Mouse (Mus musculus) hindbrain, postnatal 0 days (tissue): ENCODE results near the gene Zbtb11. TPM values are rescaled to one million over a fixed set of nuclear protein-coding genes. Genes with fewer than 3 reads are reported as not detected.
"Not testable (repeated sequence)": the region's sequence is repeated elsewhere in the genome, so short reads cannot be mapped to it uniquely, and the experiment has no call there.

ENCODE experiments used
- ATAC-seq: fragments of 200-750 bp; cut with Nextera tagmentation; 2 replicates; pipeline ENCODE4 v1.8.0; 2017; ENCODE audit warnings: mild to moderate bottlenecking, moderate TSS enrichment, moderate library complexity
- DNase-seq: peaks from one replicate; pipeline ENCODE4 v3.0.0-alpha.2; 2015; ENCODE audit warnings: low spot score
- H3K27ac ChIP-seq: fragments of 300-500 bp; sonication (generic); 2 replicates; pipeline ENCODE4 v1.5.1; 2014; ENCODE audit warnings: mild to moderate bottlenecking
- H3K27me3 ChIP-seq: fragments of 300-500 bp; sonication (generic); 2 replicates; pipeline ENCODE4 v1.6.1; 2014; ENCODE audit warnings: low read length, mixed read lengths; ENCODE audit not compliant: insufficient read depth
- H3K36me3 ChIP-seq: fragments of 300-500 bp; sonication (generic); 2 replicates; pipeline ENCODE4 v1.6.1; 2014; ENCODE audit warnings: low read length, mixed read lengths; ENCODE audit not compliant: insufficient read depth
- H3K4me1 ChIP-seq: fragments of 300-500 bp; sonication (generic); 2 replicates; pipeline ENCODE4 v1.6.1; 2014; ENCODE audit warnings: antibody characterized with exemption, low read length, mixed read lengths; ENCODE audit not compliant: insufficient read depth
- H3K4me2 ChIP-seq: fragments of 300-500 bp; sonication (generic); 2 replicates; pipeline ENCODE4 v1.6.1; 2014; ENCODE audit warnings: low read depth, mild to moderate bottlenecking, low read length, moderate library complexity, mixed read lengths
- H3K4me3 ChIP-seq: fragments of 300-500 bp; sonication (generic); 2 replicates; pipeline ENCODE4 v1.5.1; 2014; ENCODE audit warnings: low read length
- H3K9ac ChIP-seq: fragments of 300-500 bp; sonication (generic); replicated peaks from 2 replicates; pipeline ENCODE4 v1.6.1; 2014; ENCODE audit warnings: mild to moderate bottlenecking, low read length, moderate library complexity, mixed read lengths
- H3K9me3 ChIP-seq: fragments of 300-500 bp; sonication (generic); 2 replicates; pipeline ENCODE4 v1.6.1; 2016; ENCODE audit warnings: low read length, mixed read lengths
- CTCF ChIP-seq: IDR thresholded peaks from 2 replicates; pipeline ENCODE4 v1.5.1; 2016; ENCODE audit warnings: antibody characterized with exemption, control low read depth, low read depth
- WGBS: fragments of 180-500 bp; shearing (Covaris S2); extraction: QIAGEN DNeasy Blood & Tissue Kit; methylation state at CpG from one replicate; pipeline ENCODE4 v1.1.7; 2014; 5-methylcytosine and 5-hydroxymethylcytosine counted together
- polyA plus RNA-seq: library from polyadenylated mRNA; unstranded; fragments of >200 nt; fragmentation: Nextera tagmentation; extraction: Ambion mirVana; gene quantifications from 2 replicates; pipeline ENCODE4 v1.2.1, GENCODE M21; 2015
- total RNA-seq: library from RNA; depleted of rRNA; stranded (reverse); fragments of >200 nt; gene quantifications from 2 replicates; pipeline ENCODE4 v1.2.3, GENCODE M21; 2014; rRNA removed

Gene Zbtb11
- total and polyA plus RNA-seq, 2 experiments from 2014 or later, result 16.4 to 17.5 TPM

GRCm38 (mm10) chr16:56038090-56038489, 64.4 kb downstream of the Zbtb11 start:
- peak overlapping the region; percentile 95 for H3K27ac ChIP-seq
- H3K27me3 ChIP-seq, result no peaks in the 10 kb centered on the region
- no peak for TF ChIP-seq CTCF
- 27% methylated on average over 8 of the region's 8 CpGs for WGBS
- DNase-seq (no peak), ATAC-seq (no peak)
- H3K4me3 ChIP-seq, result peak overlapping the region; percentile 66
- peaks cover 12% of the 10 kb centered on the region; the same call in 1 of the 2 replicates for H3K36me3 ChIP-seq
- no peaks in the 10 kb centered on the region for H3K9me3 ChIP-seq
- peaks cover 6% of the 10 kb centered on the region for H3K4me1 ChIP-seq
- peak overlapping the region; percentile 79 for H3K4me2 ChIP-seq
- peak overlapping the region; percentile 69 for H3K9ac ChIP-seq

- H3K4me2 ChIP-seq, H3K9me3 ChIP-seq, ATAC-seq, H3K36me3 ChIP-seq, DNase-seq, H3K9ac ChIP-seq, H3K27me3 ChIP-seq, H3K27ac ChIP-seq, H3K4me3 ChIP-seq, H3K4me1 ChIP-seq: not testable (repeated sequence)
- no CpG with 5 or more reads among the region's 4 CpGs for WGBS
Observed at GRCm38 (mm10) chr16:56048038-56048437, 74.4 kb downstream of the Zbtb11 start, which contains the start of gene Senp7. TSS of gene Senp7 (plus strand) at chr16:56048338.

GRCm38 (mm10) chr16:56055911-56056310, 82.2 kb downstream of the Zbtb11 start:
- Histone ChIP-seq H3K4me1 (no peaks in the 10 kb centered on the region), H3K36me3 (no peaks in the 10 kb centered on the region), H3K27ac (no peak overlapping the region), H3K4me3 (no peak overlapping the region), H3K4me2 (no peak overlapping the region), H3K9me3 (no peaks in the 10 kb centered on the region), H3K27me3 (no peaks in the 10 kb centered on the region), H3K9ac (no peak overlapping the region)
- WGBS, result 82% methylated on average over 3 of the region's 3 CpGs
- TF ChIP-seq CTCF, result no peak
- ATAC-seq, result no peak
- no peak for DNase-seq

GRCm38 (mm10) chr16:56056944-56057590, 83.4 kb downstream of the Zbtb11 start:
- ATAC-seq, result peak; percentile 72
- no peak overlapping the region for H3K9ac ChIP-seq
- H3K27ac ChIP-seq, result peak overlapping the region; percentile 45; the same call in 1 of the 2 replicates
- H3K9me3 ChIP-seq, result no peaks in the 10 kb centered on the region
- H3K4me2 ChIP-seq, result no peak overlapping the region
- H3K4me1 ChIP-seq, result no peaks in the 10 kb centered on the region
- peak; percentile 30 for DNase-seq
- no peak for TF ChIP-seq CTCF
- no peaks in the 10 kb centered on the region for H3K27me3 ChIP-seq
- WGBS, result 18% methylated on average over 7 of the region's 7 CpGs
- no peak overlapping the region for H3K4me3 ChIP-seq
- H3K36me3 ChIP-seq, result no peaks in the 10 kb centered on the region

- Histone ChIP-seq H3K4me1 (no peaks in the 10 kb centered on the region), H3K27me3 (no peaks in the 10 kb centered on the region), H3K27ac (0 out of 2 replicates have a peak overlapping the region, but pooled peaks have one; percentile 45), H3K9ac (no peak overlapping the region), H3K9me3 (no peaks in the 10 kb centered on the region), H3K4me2 (no peak overlapping the region), H3K36me3 (no peaks in the 10 kb centered on the region), H3K4me3 (no peak overlapping the region)
- no peak for ATAC-seq
- no peak for TF ChIP-seq CTCF
- no peak for DNase-seq
- WGBS, result 64% methylated on average over 10 of the region's 10 CpGs
Observed at GRCm38 (mm10) chr16:56058151-56058550, 84.5 kb downstream of the Zbtb11 start.

Other genes with a start within 250 kb of the Zbtb11 start
- gene Nfkbiz, start 135.0 kb upstream of the Zbtb11 start, total RNA-seq, result 3.0 and 3.3 TPM in 2 replicates
- gene Nfkbiz, start 135.0 kb upstream of the Zbtb11 start, polyA plus RNA-seq, result 1.4 and 1.6 TPM in 2 replicates
- gene Nxpe3, start 78.6 kb upstream of the Zbtb11 start, total RNA-seq, result 1.8 and 2.4 TPM in 2 replicates
- 0.84 and 1.1 TPM in 2 replicates for gene Nxpe3, start 78.6 kb upstream of the Zbtb11 start, polyA plus RNA-seq
- 4.9 and 7.1 TPM in 2 replicates for gene Cep97, start 39.0 kb upstream of the Zbtb11 start, total RNA-seq
- 5.8 and 7.0 TPM in 2 replicates for gene Cep97, start 39.0 kb upstream of the Zbtb11 start, polyA plus RNA-seq
- 160 and 172 TPM in 2 replicates for gene Rpl24, start 7.6 kb upstream of the Zbtb11 start, total RNA-seq
- gene Rpl24, start 7.6 kb upstream of the Zbtb11 start, polyA plus RNA-seq, result 525 and 561 TPM in 2 replicates
- gene Pcnp, start 55.9 kb downstream of the Zbtb11 start, total RNA-seq, result 50.1 and 53.4 TPM in 2 replicates
- gene Pcnp, start 55.9 kb downstream of the Zbtb11 start, polyA plus RNA-seq, result 221 and 233 TPM in 2 replicates
- gene Trmt10c, start 63.9 kb downstream of the Zbtb11 start, total RNA-seq, result 7.8 and 10.3 TPM in 2 replicates
- 15.0 and 15.9 TPM in 2 replicates for gene Trmt10c, start 63.9 kb downstream of the Zbtb11 start, polyA plus RNA-seq
- 11.4 and 23.8 TPM in 2 replicates for gene Senp7, start 74.5 kb downstream of the Zbtb11 start, total RNA-seq
- 30.3 and 31.3 TPM in 2 replicates for gene Senp7, start 74.5 kb downstream of the Zbtb11 start, polyA plus RNA-seq
- gene Impg2, start 230.4 kb downstream of the Zbtb11 start, total RNA-seq, result 0.26 and 0.29 TPM in 2 replicates
- gene Impg2, start 230.4 kb downstream of the Zbtb11 start, polyA plus RNA-seq, result 0.08 TPM in 2 replicates